Mouse (Mus musculus): Measurements from ENCODE around the gene Dnajc7. TPM values are rescaled to one million over a fixed set of nuclear protein-coding genes. Genes with fewer than 3 reads are reported as not detected.
A peak's percentile ranks its signal among the peaks of the same experiment; 100 is the strongest.
"Not testable (repeated sequence)": the region's sequence is repeated elsewhere in the genome, so short reads cannot be mapped to it uniquely, and the experiment has no call there.

Dnajc7 gene
- polyA plus RNA-seq, 1 experiment from 2014 or later: 287 TPM

GRCm38 (mm10) chr11:100628862-100629352 is 8.9 kb upstream of the Dnajc7 start:
- H3K9ac ChIP-seq (replicated peaks): 0 out of 2 replicates have a peak overlapping the region, but pooled peaks have one; percentile 10
- no peak for ATAC-seq (ENCODE audit: low FRiP score)
- H3K27me3 ChIP-seq (replicated peaks): no peaks in the 10 kb centered on the region

GRCm38 (mm10) chr11:100628056-100628455 is 8.1 kb upstream of the Dnajc7 start:
- no peak overlapping the region for H3K4me3 ChIP-seq (replicated peaks)
- H3K4me2 ChIP-seq: no peak overlapping the region
- H3K9me3 ChIP-seq (replicated peaks): no peaks in the 10 kb centered on the region
- no peaks in the 10 kb centered on the region for H3K27me3 ChIP-seq (replicated peaks)
- ATAC-seq (ENCODE audit: low FRiP score): no peak
- H3K9ac ChIP-seq (replicated peaks): no peak overlapping the region
- H3K27ac ChIP-seq (replicated peaks): no peak overlapping the region; the same call in 1 of the 2 replicates
- H3K36me3 ChIP-seq: peaks cover 22% of the 10 kb centered on the region
- peaks cover 31% of the 10 kb centered on the region for H3K4me1 ChIP-seq
- 89% methylated on average over 5 of the region's 5 CpGs for WGBS

More at GRCm38 (mm10) chr11:100628862-100629352, 8.9 kb upstream of the Dnajc7 start:
- Histone ChIP-seq H3K27ac (replicated peaks) (no peak overlapping the region; the same call in 1 of the 2 replicates), H3K4me3 (replicated peaks) (no peak overlapping the region), H3K9me3 (replicated peaks) (no peaks in the 10 kb centered on the region), H3K4me1 (peaks cover 23% of the 10 kb centered on the region), H3K4me2 (no peak overlapping the region), H3K36me3 (peaks cover 22% of the 10 kb centered on the region)
- WGBS: 22% methylated on average over 13 of the region's 13 CpGs

- Histone ChIP-seq H3K4me3 (replicated peaks) (no peak overlapping the region), H3K9me3 (replicated peaks) (no peaks in the 10 kb centered on the region), H3K36me3 (peaks cover 22% of the 10 kb centered on the region), H3K4me2 (no peak overlapping the region), H3K27ac (replicated peaks) (no peak overlapping the region), H3K27me3 (replicated peaks) (no peaks in the 10 kb centered on the region), H3K9ac (replicated peaks) (no peak overlapping the region), H3K4me1 (peaks cover 36% of the 10 kb centered on the region)
- WGBS: 26% methylated on average over 9 of the region's 9 CpGs
- 0 out of 2 replicates have a peak, but pooled peaks have one; percentile 32 for ATAC-seq (ENCODE audit: low FRiP score)
Observed at GRCm38 (mm10) chr11:100626701-100627195, 6.8 kb upstream of the Dnajc7 start.

GRCm38 (mm10) chr11:100625754-100626700 is 6.1 kb upstream of the Dnajc7 start:
- Histone ChIP-seq H3K27ac (replicated peaks) (no peak overlapping the region), H3K9ac (replicated peaks) (no peak overlapping the region), H3K27me3 (replicated peaks) (no peaks in the 10 kb centered on the region), H3K4me1 (peaks cover 38% of the 10 kb centered on the region), H3K4me2 (no peak overlapping the region), H3K9me3 (replicated peaks) (no peaks in the 10 kb centered on the region), H3K4me3 (replicated peaks) (no peak overlapping the region), H3K36me3 (peaks cover 22% of the 10 kb centered on the region)
- 94% methylated on average over 23 of the region's 23 CpGs for WGBS
- ATAC-seq (ENCODE audit: low FRiP score): no peak

GRCm38 (mm10) chr11:100623867-100624266 is 3.9 kb upstream of the Dnajc7 start:
- Histone ChIP-seq H3K27me3 (replicated peaks) (no peaks in the 10 kb centered on the region), H3K9ac (replicated peaks) (0 out of 2 replicates have a peak overlapping the region, but pooled peaks have one; percentile 1), H3K27ac (replicated peaks) (0 out of 2 replicates have a peak overlapping the region, but pooled peaks have one; percentile 13), H3K36me3 (peaks cover 22% of the 10 kb centered on the region), H3K4me1 (peaks cover 43% of the 10 kb centered on the region), H3K4me2 (peak overlapping the region; percentile 73), H3K9me3 (replicated peaks) (no peaks in the 10 kb centered on the region), H3K4me3 (replicated peaks) (peak overlapping the region; percentile 69)
- ATAC-seq (ENCODE audit: low FRiP score): no peak
- WGBS: 50% methylated on average over 5 of the region's 5 CpGs

- under 1% methylated on average over 24 of the region's 24 CpGs for WGBS
- H3K36me3 ChIP-seq: peaks cover 22% of the 10 kb centered on the region
- peak overlapping the region; percentile 67 for H3K9ac ChIP-seq (replicated peaks)
- peak overlapping the region; percentile 88 for H3K27ac ChIP-seq (replicated peaks)
- peak overlapping the region; percentile 69 for H3K4me3 ChIP-seq (replicated peaks)
- peak; percentile 58; the same call in 1 of the 2 replicates for ATAC-seq (ENCODE audit: low FRiP score)
- H3K4me1 ChIP-seq: peaks cover 45% of the 10 kb centered on the region
- no peaks in the 10 kb centered on the region for H3K9me3 ChIP-seq (replicated peaks)
- H3K4me2 ChIP-seq: peak overlapping the region; percentile 73
- no peaks in the 10 kb centered on the region for H3K27me3 ChIP-seq (replicated peaks)
Observed at GRCm38 (mm10) chr11:100622714-100623113, 2.7 kb upstream of the Dnajc7 start.

- Histone ChIP-seq H3K4me3 (replicated peaks) (peak overlapping the region; percentile 88), H3K9ac (replicated peaks) (peak overlapping the region; percentile 94), H3K27ac (replicated peaks) (peak overlapping the region; percentile 97), H3K27me3 (replicated peaks) (no peaks in the 10 kb centered on the region), H3K9me3 (replicated peaks) (no peaks in the 10 kb centered on the region), H3K4me1 (peaks cover 46% of the 10 kb centered on the region), H3K4me2 (peak overlapping the region; percentile 87), H3K36me3 (peaks cover 3% of the 10 kb centered on the region; the same call in 1 of the 2 replicates)
- peak; percentile 96 for ATAC-seq (ENCODE audit: low FRiP score)
- WGBS: 0% methylated on average over 39 of the region's 40 CpGs
Observed at GRCm38 (mm10) chr11:100619485-100619975, 438 bp downstream of the Dnajc7 start.

- under 1% methylated on average over 36 of the region's 36 CpGs for WGBS
- Histone ChIP-seq H3K4me3 (replicated peaks) (peak within 1 kb of the TSS; percentile 88), H3K9ac (replicated peaks) (peak within 1 kb of the TSS; percentile 94), H3K27ac (replicated peaks) (peak within 1 kb of the TSS; percentile 97), H3K27me3 (replicated peaks) (no peaks in the 10 kb centered on the region), H3K36me3 (no peaks in the 10 kb centered on the region), H3K4me1 (peaks cover 39% of the 10 kb centered on the region), H3K4me2 (peak within 1 kb of the TSS; percentile 87), H3K9me3 (replicated peaks) (no peaks in the 10 kb centered on the region)
- ATAC-seq (ENCODE audit: low FRiP score): peak; percentile 60
Observed at GRCm38 (mm10) chr11:100618761-100619484, 1.0 kb downstream of the Dnajc7 start, which contains the start of gene Nkiras2. Nkiras2 (plus strand) TSS chr11:100619244.

GRCm38 (mm10) chr11:100617480-100617879 is 2.5 kb downstream of the Dnajc7 start:
- no peak for ATAC-seq (ENCODE audit: low FRiP score)
- Histone ChIP-seq H3K4me3 (replicated peaks) (peak overlapping the region; percentile 88; the same call in 1 of the 2 replicates), H3K36me3 (no peaks in the 10 kb centered on the region), H3K4me2 (peak overlapping the region; percentile 87), H3K27me3 (replicated peaks) (no peaks in the 10 kb centered on the region), H3K9ac (replicated peaks) (no peak overlapping the region), H3K27ac (replicated peaks) (no peak overlapping the region), H3K9me3 (replicated peaks) (no peaks in the 10 kb centered on the region), H3K4me1 (peaks cover 34% of the 10 kb centered on the region)
- WGBS: 88% methylated on average over 4 of the region's 4 CpGs

GRCm38 (mm10) chr11:100616836-100617235 is 3.1 kb downstream of the Dnajc7 start:
- not testable (repeated sequence) for ATAC-seq (ENCODE audit: low FRiP score); H3K27me3 ChIP-seq (replicated peaks); H3K9ac ChIP-seq (replicated peaks); H3K36me3 ChIP-seq; H3K27ac ChIP-seq (replicated peaks); H3K9me3 ChIP-seq (replicated peaks); H3K4me3 ChIP-seq (replicated peaks); H3K4me2 ChIP-seq
- 96% methylated on average over 7 of the region's 7 CpGs for WGBS
- H3K4me1 ChIP-seq: peaks cover 34% of the 10 kb centered on the region

GRCm38 (mm10) chr11:100616332-100616731 is 3.6 kb downstream of the Dnajc7 start:
- Histone ChIP-seq H3K27me3 (replicated peaks) (no peaks in the 10 kb centered on the region), H3K4me3 (replicated peaks) (no peak overlapping the region), H3K9ac (replicated peaks) (no peak overlapping the region), H3K36me3 (no peaks in the 10 kb centered on the region), H3K27ac (replicated peaks) (no peak overlapping the region), H3K9me3 (replicated peaks) (no peaks in the 10 kb centered on the region), H3K4me2 (no peak overlapping the region), H3K4me1 (peaks cover 34% of the 10 kb centered on the region)
- no peak for ATAC-seq (ENCODE audit: low FRiP score)
- WGBS: 87% methylated on average over 5 of the region's 5 CpGs
